Mouse (Mus musculus): Measurements from ENCODE around the gene Naaladl2. TPM values are rescaled to one million over a fixed set of nuclear protein-coding genes. Genes with fewer than 3 reads are reported as not detected.

The Naaladl2 gene
- total and polyA plus RNA-seq, 3 experiments: 0.05 TPM; not detected in 2

DNA sequence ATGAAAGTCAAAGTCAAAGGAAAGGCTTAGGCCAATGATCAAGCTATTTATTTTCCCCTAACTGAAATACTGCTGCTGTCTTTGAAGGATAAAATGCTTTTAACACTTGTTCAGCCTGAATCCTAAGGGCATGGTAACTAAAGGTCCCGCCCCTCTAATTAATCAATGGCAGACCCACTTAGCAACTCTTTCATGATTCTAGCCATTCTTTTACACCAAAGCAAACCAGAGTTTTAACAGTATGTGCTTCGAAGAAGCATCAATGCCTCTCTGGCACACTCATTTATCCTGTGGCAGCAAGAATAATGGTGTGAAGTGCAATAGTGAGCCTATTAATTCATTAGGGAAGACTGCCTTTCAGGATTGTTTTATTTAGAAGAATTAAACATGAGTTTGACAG is 151.5 kb downstream of the Naaladl2 start:
- Histone ChIP-seq H3K27me3 (ENCODE audit: insufficient read depth, low read length) (no peaks in the 10 kb centered on the region), H3K9me3 (replicated peaks) (no peaks in the 10 kb centered on the region), H3K4me1 (ENCODE audit: insufficient read depth, low read depth, low read length) (no peaks in the 10 kb centered on the region), H3K4me3 (ENCODE audit: low read depth, low read length) (no peak overlapping the region), H3K36me3 (replicated peaks) (no peaks in the 10 kb centered on the region)
- DNase-seq (ENCODE audit: low spot score) (no peak), ATAC-seq (ENCODE audit: extremely low read depth, insufficient number of reproducible peaks, low FRiP score, poor library complexity, severe bottlenecking) (no peak)
- TF ChIP-seq POLR2AphosphoS5 (IDR thresholded peaks at IDR 0.05; ENCODE audit: insufficient replicate concordance, low read depth, low read length) (no peak), TAL1 (conservative IDR thresholded peaks at IDR 0.05; ENCODE audit: low read depth, low read length) (no peak), GATA1 (IDR thresholded peaks at IDR 0.05; ENCODE audit: borderline replicate concordance, low read length) (no peak), GATA2 (IDR thresholded peaks at IDR 0.05; ENCODE audit: borderline replicate concordance, low read depth, low read length) (no peak), CTCF (IDR thresholded peaks at IDR 0.05; ENCODE audit: low read depth, low read length) (no peak)

DNA sequence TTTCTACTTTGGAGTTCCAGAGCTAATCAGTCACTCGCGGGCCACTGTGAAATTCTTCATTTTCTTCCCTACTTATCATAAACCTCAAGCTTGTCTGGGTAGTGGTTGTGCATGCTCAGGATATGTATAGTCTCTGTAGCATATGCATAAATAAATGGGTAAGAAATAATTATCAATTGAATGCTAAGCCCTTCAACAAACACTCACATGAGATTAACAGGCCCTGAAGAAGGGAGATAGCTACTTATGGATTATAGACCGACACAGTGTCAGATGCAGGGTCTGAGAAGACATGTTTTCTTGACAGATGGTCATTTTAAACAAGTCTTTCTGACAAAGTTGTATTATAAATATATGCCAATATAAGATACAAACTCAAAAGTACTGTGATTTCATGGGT is 152.0 kb downstream of the Naaladl2 start:
- no peak for ATAC-seq (ENCODE audit: extremely low read depth, insufficient number of reproducible peaks, low FRiP score, poor library complexity, severe bottlenecking)

GRCm38 (mm10) chr3:24982111-24982510 is 161.9 kb downstream of the Naaladl2 start:
- TF ChIP-seq POLR2AphosphoS5 (IDR thresholded peaks at IDR 0.05; ENCODE audit: insufficient replicate concordance, low read depth, low read length) (no peak), GATA1 (IDR thresholded peaks at IDR 0.05; ENCODE audit: borderline replicate concordance, low read length) (no peak), TAL1 (conservative IDR thresholded peaks at IDR 0.05; ENCODE audit: low read depth, low read length) (no peak), CTCF (IDR thresholded peaks at IDR 0.05; ENCODE audit: low read depth, low read length) (no peak), GATA2 (IDR thresholded peaks at IDR 0.05; ENCODE audit: borderline replicate concordance, low read depth, low read length) (no peak)
- ATAC-seq (ENCODE audit: extremely low read depth, insufficient number of reproducible peaks, low FRiP score, poor library complexity, severe bottlenecking): no peak
- no peak for DNase-seq (ENCODE audit: low spot score)
- Histone ChIP-seq H3K4me3 (ENCODE audit: low read depth, low read length) (no peak overlapping the region), H3K9me3 (replicated peaks) (no peaks in the 10 kb centered on the region), H3K36me3 (replicated peaks) (no peaks in the 10 kb centered on the region), H3K27me3 (ENCODE audit: insufficient read depth, low read length) (no peaks in the 10 kb centered on the region), H3K4me1 (ENCODE audit: insufficient read depth, low read depth, low read length) (no peaks in the 10 kb centered on the region)

More for the DNA sequence above, 152.0 kb downstream of the Naaladl2 start:
- Histone ChIP-seq H3K27me3 (ENCODE audit: insufficient read depth, low read length) (no peaks in the 10 kb centered on the region), H3K4me3 (ENCODE audit: low read depth, low read length) (no peak overlapping the region), H3K4me1 (ENCODE audit: insufficient read depth, low read depth, low read length) (no peaks in the 10 kb centered on the region), H3K36me3 (replicated peaks) (no peaks in the 10 kb centered on the region), H3K9me3 (replicated peaks) (no peaks in the 10 kb centered on the region)
- TF ChIP-seq CTCF (IDR thresholded peaks at IDR 0.05; ENCODE audit: low read depth, low read length): no peak
- no peak for TF ChIP-seq GATA1 (IDR thresholded peaks at IDR 0.05; ENCODE audit: borderline replicate concordance, low read length)
- no peak for TF ChIP-seq TAL1 (conservative IDR thresholded peaks at IDR 0.05; ENCODE audit: low read depth, low read length)
- no peak for TF ChIP-seq POLR2AphosphoS5 (IDR thresholded peaks at IDR 0.05; ENCODE audit: insufficient replicate concordance, low read depth, low read length)
- no peak for TF ChIP-seq GATA2 (IDR thresholded peaks at IDR 0.05; ENCODE audit: borderline replicate concordance, low read depth, low read length)
- no peak for DNase-seq (ENCODE audit: low spot score)

DNA sequence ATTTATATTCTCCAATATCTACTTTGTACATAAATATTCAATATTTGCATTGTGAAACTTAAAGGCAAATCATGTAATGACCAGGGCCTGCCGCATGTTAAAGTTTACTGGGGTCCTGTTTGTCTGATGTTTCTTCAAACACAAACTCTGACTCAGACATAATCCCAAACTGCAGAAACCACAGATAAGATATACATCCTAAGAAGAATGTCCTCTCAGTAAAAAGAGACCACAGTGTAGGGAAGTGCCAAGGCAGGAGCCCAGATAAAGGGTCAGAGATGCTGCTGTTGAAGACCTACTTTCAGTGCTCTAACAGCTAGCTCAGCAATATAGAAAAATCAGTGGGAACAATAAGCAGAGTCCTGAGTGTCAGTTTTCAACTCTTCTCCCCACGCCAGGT is 201.9 kb downstream of the Naaladl2 start:
- no peaks in the 10 kb centered on the region for H3K4me1 ChIP-seq (ENCODE audit: insufficient read depth, low read depth, low read length)
- DNase-seq (ENCODE audit: low spot score): no peak
- no peaks in the 10 kb centered on the region for H3K36me3 ChIP-seq (replicated peaks)
- H3K27me3 ChIP-seq (ENCODE audit: insufficient read depth, low read length): no peaks in the 10 kb centered on the region
- ATAC-seq (ENCODE audit: extremely low read depth, insufficient number of reproducible peaks, low FRiP score, poor library complexity, severe bottlenecking): no peak
- H3K4me3 ChIP-seq (ENCODE audit: low read depth, low read length): no peak overlapping the region
- no peaks in the 10 kb centered on the region for H3K9me3 ChIP-seq (replicated peaks)
- TF ChIP-seq CTCF (IDR thresholded peaks at IDR 0.05; ENCODE audit: low read depth, low read length): no peak
- TF ChIP-seq GATA1 (IDR thresholded peaks at IDR 0.05; ENCODE audit: borderline replicate concordance, low read length): no peak
- TF ChIP-seq GATA2 (IDR thresholded peaks at IDR 0.05; ENCODE audit: borderline replicate concordance, low read depth, low read length): no peak

DNA sequence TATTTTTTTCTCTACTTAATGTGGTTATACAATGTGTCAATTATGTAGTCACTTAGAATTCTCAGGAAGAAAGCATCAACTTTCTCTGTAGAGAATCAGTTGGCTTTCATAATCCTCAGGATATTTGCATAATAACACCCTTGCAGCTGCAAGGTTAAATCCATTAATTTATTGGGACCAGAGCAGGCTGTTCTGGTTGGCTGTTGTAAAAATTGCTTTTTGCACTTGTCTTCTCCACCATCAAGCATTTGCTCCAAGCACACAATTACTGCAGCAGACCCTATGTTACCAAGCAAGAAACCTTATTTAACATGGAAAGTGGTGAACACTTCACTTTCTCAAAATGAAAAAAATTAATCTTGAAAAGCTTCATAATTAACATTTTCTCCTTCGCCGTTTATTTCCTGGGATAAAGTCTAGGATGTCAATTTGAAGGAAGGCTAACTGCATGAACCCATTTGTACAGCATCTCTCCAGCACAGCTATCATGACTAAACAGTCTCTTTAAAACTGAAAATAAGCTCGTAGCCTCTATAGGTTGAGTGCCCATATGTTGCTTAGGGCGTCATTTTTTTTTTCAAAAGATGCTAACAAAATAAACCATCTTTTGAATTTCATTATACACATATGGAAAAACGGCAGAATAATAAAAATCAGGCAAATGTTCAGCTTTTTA is 205.4 kb downstream of the Naaladl2 start:
- no peaks in the 10 kb centered on the region for H3K36me3 ChIP-seq (replicated peaks)
- no peaks in the 10 kb centered on the region for H3K9me3 ChIP-seq (replicated peaks)
- TF ChIP-seq TAL1 (conservative IDR thresholded peaks at IDR 0.05; ENCODE audit: low read depth, low read length) (no peak), POLR2AphosphoS5 (IDR thresholded peaks at IDR 0.05; ENCODE audit: insufficient replicate concordance, low read depth, low read length) (no peak), GATA1 (IDR thresholded peaks at IDR 0.05; ENCODE audit: borderline replicate concordance, low read length) (no peak), GATA2 (IDR thresholded peaks at IDR 0.05; ENCODE audit: borderline replicate concordance, low read depth, low read length) (no peak), CTCF (IDR thresholded peaks at IDR 0.05; ENCODE audit: low read depth, low read length) (no peak)
- H3K27me3 ChIP-seq (ENCODE audit: insufficient read depth, low read length): no peaks in the 10 kb centered on the region
- DNase-seq (ENCODE audit: low spot score) (no peak), ATAC-seq (ENCODE audit: extremely low read depth, insufficient number of reproducible peaks, low FRiP score, poor library complexity, severe bottlenecking) (no peak)
- no peak overlapping the region for H3K4me3 ChIP-seq (ENCODE audit: low read depth, low read length)
- H3K4me1 ChIP-seq (ENCODE audit: insufficient read depth, low read depth, low read length): no peaks in the 10 kb centered on the region

DNA sequence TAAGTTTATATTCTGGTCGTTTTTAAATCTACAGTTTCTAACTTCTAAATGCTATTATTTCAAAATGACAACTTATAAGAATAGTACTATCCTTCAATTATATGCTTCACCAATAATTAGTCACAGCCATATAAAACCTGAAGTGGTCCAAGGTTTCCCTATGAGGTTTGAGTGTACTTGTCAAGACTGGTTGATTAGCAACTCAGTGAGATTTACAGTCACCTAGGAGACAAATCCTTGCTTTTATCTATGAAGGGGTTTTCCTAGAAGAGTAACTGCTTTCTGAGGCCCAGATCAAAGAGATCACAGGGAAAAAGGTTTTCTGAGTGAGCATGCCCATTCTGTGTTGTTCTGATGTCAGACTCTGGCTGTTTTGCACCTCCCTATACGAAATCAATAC is 222.2 kb downstream of the Naaladl2 start:
- TF ChIP-seq CTCF (IDR thresholded peaks at IDR 0.05; ENCODE audit: low read depth, low read length) (no peak), GATA2 (IDR thresholded peaks at IDR 0.05; ENCODE audit: borderline replicate concordance, low read depth, low read length) (no peak), POLR2AphosphoS5 (IDR thresholded peaks at IDR 0.05; ENCODE audit: insufficient replicate concordance, low read depth, low read length) (no peak), TAL1 (conservative IDR thresholded peaks at IDR 0.05; ENCODE audit: low read depth, low read length) (no peak)

More for the DNA sequence above, 222.2 kb downstream of the Naaladl2 start:
- no peaks in the 10 kb centered on the region for H3K9me3 ChIP-seq (replicated peaks)
- no peaks in the 10 kb centered on the region for H3K27me3 ChIP-seq (ENCODE audit: insufficient read depth, low read length)
- no peak overlapping the region for H3K4me3 ChIP-seq (ENCODE audit: low read depth, low read length)
- H3K4me1 ChIP-seq (ENCODE audit: insufficient read depth, low read depth, low read length): no peaks in the 10 kb centered on the region
- no peaks in the 10 kb centered on the region for H3K36me3 ChIP-seq (replicated peaks)
- no peak for ATAC-seq (ENCODE audit: extremely low read depth, insufficient number of reproducible peaks, low FRiP score, poor library complexity, severe bottlenecking)
- no peak for DNase-seq (ENCODE audit: low spot score)

Data from G1E (cell line).